Mouse (Mus musculus): ENCODE results near the gene Gh. TPM values are rescaled to one million over a fixed set of nuclear protein-coding genes. Genes with fewer than 3 reads are reported as not detected.

The Gh gene
- polyA plus RNA-seq, 1 experiment from 2014 or later: not detected

Other genes starting within 250 kb of the Gh start
- 8.8 and 10.3 TPM in 2 replicates for gene Taco1, start 235.8 kb downstream of the Gh start, polyA plus RNA-seq (2014; fragmentation: Nextera tagmentation; extraction: Ambion mirVana)
- gene Map3k3, start 217.3 kb downstream of the Gh start, polyA plus RNA-seq (2014; fragmentation: Nextera tagmentation; extraction: Ambion mirVana): 22.3 and 23.0 TPM in 2 replicates
- gene Gm10840, start 141.0 kb downstream of the Gh start, polyA plus RNA-seq (2014; fragmentation: Nextera tagmentation; extraction: Ambion mirVana): not detected in 2 replicates
- 129 and 153 TPM in 2 replicates for gene Limd2, start 141.0 kb downstream of the Gh start, polyA plus RNA-seq (2014; fragmentation: Nextera tagmentation; extraction: Ambion mirVana)
- 20.6 and 25.1 TPM in 2 replicates for gene Strada, start 99.7 kb downstream of the Gh start, polyA plus RNA-seq (2014; fragmentation: Nextera tagmentation; extraction: Ambion mirVana)
- 64.4 and 76.1 TPM in 2 replicates for gene Ccdc47, start 85.5 kb downstream of the Gh start, polyA plus RNA-seq (2014; fragmentation: Nextera tagmentation; extraction: Ambion mirVana)
- 66.5 and 80.8 TPM in 2 replicates for gene Ddx42, start 84.9 kb downstream of the Gh start, polyA plus RNA-seq (2014; fragmentation: Nextera tagmentation; extraction: Ambion mirVana)
- gene Ftsj3, start 45.8 kb downstream of the Gh start, polyA plus RNA-seq (2014; fragmentation: Nextera tagmentation; extraction: Ambion mirVana): 65.1 and 69.9 TPM in 2 replicates
- 248 and 256 TPM in 2 replicates for gene Psmc5, start 45.7 kb downstream of the Gh start, polyA plus RNA-seq (2014; fragmentation: Nextera tagmentation; extraction: Ambion mirVana)
- 64.4 and 72.4 TPM in 2 replicates for gene Smarcd2, start 28.9 kb downstream of the Gh start, polyA plus RNA-seq (2014; fragmentation: Nextera tagmentation; extraction: Ambion mirVana)
- gene Tcam1, start 25.2 kb downstream of the Gh start, polyA plus RNA-seq (2014; fragmentation: Nextera tagmentation; extraction: Ambion mirVana): 0.16 and 0.26 TPM in 2 replicates
- gene Cd79b, start 12.9 kb upstream of the Gh start, polyA plus RNA-seq (2014; fragmentation: Nextera tagmentation; extraction: Ambion mirVana): 3.8 and 4.2 TPM in 2 replicates
- 0.04 TPM in 1 of 2 replicates, not detected in the other for gene Scn4a, start 51.4 kb upstream of the Gh start, polyA plus RNA-seq (2014; fragmentation: Nextera tagmentation; extraction: Ambion mirVana)
- gene Prr29, start 63.6 kb upstream of the Gh start, polyA plus RNA-seq (2014; fragmentation: Nextera tagmentation; extraction: Ambion mirVana): 0.60 and 0.74 TPM in 2 replicates
- gene Icam2, start 86.2 kb upstream of the Gh start, polyA plus RNA-seq (2014; fragmentation: Nextera tagmentation; extraction: Ambion mirVana): 41.6 and 50.5 TPM in 2 replicates
- gene Ern1, start 186.0 kb upstream of the Gh start, polyA plus RNA-seq (2014; fragmentation: Nextera tagmentation; extraction: Ambion mirVana): 7.1 and 7.6 TPM in 2 replicates

All from intestine, embryonic 14.5 days (tissue).